Mouse (Mus musculus) forebrain, postnatal 0 days (tissue): Measurements from ENCODE around the gene Taok3. TPM values are rescaled to one million over a fixed set of nuclear protein-coding genes. Genes with fewer than 3 reads are reported as not detected.

ENCODE experiments used
- ATAC-seq: fragments of 200-750 bp; cut with Nextera tagmentation; 2 replicates; pipeline ENCODE4 v1.8.0; 2017; ENCODE audit warnings: mild to moderate bottlenecking, moderate library complexity
- DNase-seq: peaks from one replicate; pipeline ENCODE4 v3.0.0-alpha.2; 2015
- H3K27ac ChIP-seq: fragments of 300-500 bp; sonication (generic); 2 replicates; pipeline ENCODE4 v1.5.1; 2014; ENCODE audit warnings: low read depth, mild to moderate bottlenecking, antibody characterized with exemption, low read length, moderate library complexity, mixed read lengths
- H3K27me3 ChIP-seq: fragments of 300-500 bp; sonication (generic); 2 replicates; pipeline ENCODE4 v1.6.1; 2014; ENCODE audit warnings: mild to moderate bottlenecking, low read length, mixed read lengths; ENCODE audit not compliant: insufficient read depth
- H3K36me3 ChIP-seq: fragments of 300-500 bp; sonication (generic); 2 replicates; pipeline ENCODE4 v1.6.1; 2014; ENCODE audit warnings: mild to moderate bottlenecking, moderate library complexity; ENCODE audit not compliant: insufficient read depth
- H3K4me1 ChIP-seq: fragments of 300-500 bp; sonication (generic); 2 replicates; pipeline ENCODE4 v1.6.1; 2014; ENCODE audit warnings: antibody characterized with exemption; ENCODE audit not compliant: insufficient read depth
- H3K4me2 ChIP-seq: fragments of 300-500 bp; sonication (generic); 2 replicates; pipeline ENCODE4 v1.6.1; 2014; ENCODE audit warnings: low read depth, mild to moderate bottlenecking, moderate library complexity
- H3K4me3 ChIP-seq: fragments of 300-500 bp; sonication (generic); 2 replicates; pipeline ENCODE4 v1.5.1; 2014; ENCODE audit warnings: low read depth, low read length, mixed read lengths
- H3K9ac ChIP-seq: fragments of 300-500 bp; sonication (generic); 2 replicates; pipeline ENCODE4 v1.6.1; 2014; ENCODE audit warnings: mild to moderate bottlenecking
- H3K9me3 ChIP-seq: fragments of 300-500 bp; sonication (generic); 2 replicates; pipeline ENCODE4 v1.6.1; 2016; ENCODE audit warnings: low read length
- CTCF ChIP-seq: sonication (generic); IDR thresholded peaks from 2 replicates; pipeline ENCODE4 v1.5.1; 2016; ENCODE audit warnings: antibody characterized with exemption, control low read depth, low read depth
- WGBS: fragments of 180-500 bp; shearing (Covaris S2); extraction: QIAGEN DNeasy Blood & Tissue Kit; methylation state at CpG from one replicate; pipeline ENCODE4 v1.1.7; 2014; 5-methylcytosine and 5-hydroxymethylcytosine counted together
- polyA plus RNA-seq: library from polyadenylated mRNA; unstranded; fragments of >200 nt; fragmentation: Nextera tagmentation; extraction: Ambion mirVana; gene quantifications from 2 replicates; pipeline ENCODE4 v1.2.1, GENCODE M21; 2015
- total RNA-seq: library from RNA; depleted of rRNA; stranded (reverse); fragments of >200 nt; gene quantifications from 2 replicates; pipeline ENCODE4 v1.2.3, GENCODE M21; 2014

The Taok3 gene
- total and polyA plus RNA-seq, 2 experiments from 2014 or later, result 37.2 to 57.6 TPM

GRCm38 (mm10) chr5:117139822-117140221, 19.9 kb downstream of the Taok3 start:
- Histone ChIP-seq H3K4me2 (no peak overlapping the region), H3K9ac (no peak overlapping the region), H3K4me3 (no peak overlapping the region), H3K36me3 (no peaks in the 10 kb centered on the region), H3K27me3 (no peaks in the 10 kb centered on the region), H3K9me3 (no peaks in the 10 kb centered on the region), H3K4me1 (no peaks in the 10 kb centered on the region), H3K27ac (no peak overlapping the region)
- no peak for ATAC-seq
- DNase-seq, result no peak
- TF ChIP-seq CTCF, result no peak
- WGBS, result 69% methylated on average over 8 of the region's 8 CpGs

- no peaks in the 10 kb centered on the region for H3K27me3 ChIP-seq
- H3K27ac ChIP-seq, result no peak overlapping the region
- no peak overlapping the region for H3K4me2 ChIP-seq
- DNase-seq (no peak), ATAC-seq (no peak)
- H3K9ac ChIP-seq, result no peak overlapping the region
- TF ChIP-seq CTCF, result no peak
- H3K36me3 ChIP-seq, result no peaks in the 10 kb centered on the region
- no peaks in the 10 kb centered on the region for H3K9me3 ChIP-seq
- H3K4me1 ChIP-seq, result no peaks in the 10 kb centered on the region
- 74% methylated on average over 7 of the region's 7 CpGs for WGBS
- no peak overlapping the region for H3K4me3 ChIP-seq
Measured at GRCm38 (mm10) chr5:117140374-117140773, 20.4 kb downstream of the Taok3 start.

- peak; percentile 66 for TF ChIP-seq CTCF
- DNase-seq (no peak), ATAC-seq (no peak; the same call in 1 of the 2 replicates)
- no peaks in the 10 kb centered on the region for H3K36me3 ChIP-seq
- H3K9ac ChIP-seq, result no peak overlapping the region
- no peak overlapping the region for H3K4me2 ChIP-seq
- no peak overlapping the region for H3K4me3 ChIP-seq
- WGBS, result 61% methylated on average over 9 of the region's 9 CpGs
- H3K4me1 ChIP-seq, result no peaks in the 10 kb centered on the region
- no peaks in the 10 kb centered on the region for H3K9me3 ChIP-seq
- no peak overlapping the region for H3K27ac ChIP-seq
- no peaks in the 10 kb centered on the region for H3K27me3 ChIP-seq
Measured at GRCm38 (mm10) chr5:117143721-117144135, 23.8 kb downstream of the Taok3 start.

GRCm38 (mm10) chr5:117146165-117146564, 26.2 kb downstream of the Taok3 start:
- Histone ChIP-seq H3K9me3 (no peaks in the 10 kb centered on the region), H3K27me3 (no peaks in the 10 kb centered on the region), H3K27ac (no peak overlapping the region), H3K9ac (no peak overlapping the region), H3K36me3 (no peaks in the 10 kb centered on the region), H3K4me1 (no peaks in the 10 kb centered on the region), H3K4me2 (no peak overlapping the region), H3K4me3 (no peak overlapping the region)
- DNase-seq (no peak), ATAC-seq (no peak)
- no peak for TF ChIP-seq CTCF

- Histone ChIP-seq H3K4me1 (no peaks in the 10 kb centered on the region), H3K9me3 (no peaks in the 10 kb centered on the region), H3K27me3 (no peaks in the 10 kb centered on the region), H3K36me3 (no peaks in the 10 kb centered on the region), H3K9ac (no peak overlapping the region), H3K4me2 (no peak overlapping the region), H3K4me3 (no peak overlapping the region), H3K27ac (no peak overlapping the region)
- TF ChIP-seq CTCF, result no peak
- WGBS, result 93% methylated on average over 16 of the region's 16 CpGs
- ATAC-seq (no peak), DNase-seq (no peak)
Measured at GRCm38 (mm10) chr5:117147187-117148095, 27.5 kb downstream of the Taok3 start.

GRCm38 (mm10) chr5:117149054-117149942, 29.4 kb downstream of the Taok3 start:
- no peak overlapping the region for H3K27ac ChIP-seq
- no peak for TF ChIP-seq CTCF
- no peak for ATAC-seq
- no peak overlapping the region for H3K9ac ChIP-seq
- no peak overlapping the region for H3K4me2 ChIP-seq
- no peak for DNase-seq
- H3K4me3 ChIP-seq, result no peak overlapping the region
- no peaks in the 10 kb centered on the region for H3K4me1 ChIP-seq
- H3K9me3 ChIP-seq, result 0 out of 2 replicates have a peak, but pooled peaks cover 4% of the 10 kb centered on the region
- WGBS, result 84% methylated on average over 16 of the region's 16 CpGs
- no peaks in the 10 kb centered on the region for H3K36me3 ChIP-seq
- H3K27me3 ChIP-seq, result no peaks in the 10 kb centered on the region

GRCm38 (mm10) chr5:117150068-117150467, 30.1 kb downstream of the Taok3 start:
- no peak for TF ChIP-seq CTCF
- 0 out of 2 replicates have a peak, but pooled peaks cover 4% of the 10 kb centered on the region for H3K9me3 ChIP-seq
- no peaks in the 10 kb centered on the region for H3K36me3 ChIP-seq
- WGBS, result 79% methylated on average over 5 of the region's 5 CpGs
- H3K27me3 ChIP-seq, result no peaks in the 10 kb centered on the region
- no peak overlapping the region for H3K9ac ChIP-seq
- no peak overlapping the region for H3K4me3 ChIP-seq
- no peak for ATAC-seq
- H3K4me1 ChIP-seq, result no peaks in the 10 kb centered on the region
- no peak overlapping the region for H3K27ac ChIP-seq
- no peak for DNase-seq
- H3K4me2 ChIP-seq, result no peak overlapping the region
